Mouse (Mus musculus) liver, embryonic 16.5 days (tissue): ENCODE data around the gene Dusp9. TPM values are rescaled to one million over a fixed set of nuclear protein-coding genes. Genes with fewer than 3 reads are reported as not detected.

Experiments used
- polyA plus RNA-seq: library from polyadenylated mRNA; unstranded; fragments of >200 nt; fragmentation: Nextera tagmentation; extraction: Ambion mirVana; gene quantifications from 2 replicates; pipeline ENCODE4 v1.2.1, GENCODE M21; 2015

Gene Dusp9
- polyA plus RNA-seq, 1 experiment from 2014 or later: 21.3 TPM

Other genes starting within 250 kb of the Dusp9 start
- gene Gm18336, start 240.7 kb upstream of the Dusp9 start, polyA plus RNA-seq: not detected in 2 replicates
- not detected in 2 replicates for gene Zfp92, start 228.3 kb upstream of the Dusp9 start, polyA plus RNA-seq
- gene Trex2, start 204.1 kb upstream of the Dusp9 start, polyA plus RNA-seq: not detected in 2 replicates
- 34.8 and 37.2 TPM in 2 replicates for gene Haus7, start 180.4 kb upstream of the Dusp9 start, polyA plus RNA-seq
- 12.7 and 17.0 TPM in 2 replicates for gene Bgn, start 155.8 kb upstream of the Dusp9 start, polyA plus RNA-seq
- gene Atp2b3, start 136.3 kb upstream of the Dusp9 start, polyA plus RNA-seq: 0.05 TPM in 1 of 2 replicates, not detected in the other
- 1.5 and 1.6 TPM in 2 replicates for gene Pnck, start 20.7 kb downstream of the Dusp9 start, polyA plus RNA-seq
- 0.12 and 0.50 TPM in 2 replicates for gene Slc6a8, start 33.7 kb downstream of the Dusp9 start, polyA plus RNA-seq
- gene Bcap31, start 76.8 kb downstream of the Dusp9 start, polyA plus RNA-seq: 129 and 137 TPM in 2 replicates
- gene Abcd1, start 77.2 kb downstream of the Dusp9 start, polyA plus RNA-seq: 8.0 and 8.1 TPM in 2 replicates
- 0.23 and 0.47 TPM in 2 replicates for gene Plxnb3, start 117.7 kb downstream of the Dusp9 start, polyA plus RNA-seq
- 1.1 and 2.9 TPM in 2 replicates for gene Srpk3, start 135.0 kb downstream of the Dusp9 start, polyA plus RNA-seq
- 111 and 112 TPM in 2 replicates for gene Idh3g, start 147.5 kb downstream of the Dusp9 start, polyA plus RNA-seq
- 158 and 167 TPM in 2 replicates for gene Ssr4, start 147.6 kb downstream of the Dusp9 start, polyA plus RNA-seq
- gene Pdzd4, start 185.6 kb downstream of the Dusp9 start, polyA plus RNA-seq: 0.02 and 0.08 TPM in 2 replicates